Mouse (Mus musculus) left cerebral cortex, postnatal 4 days (tissue): Measurements from ENCODE around the gene Cdx4. TPM values are rescaled to one million over a fixed set of nuclear protein-coding genes. Genes with fewer than 3 reads are reported as not detected.
A peak's percentile ranks its signal among the peaks of the same experiment; 100 is the strongest.

ENCODE experiments used
- DNase-seq: peaks from one replicate; pipeline ENCODE4 v3.0.0-alpha.2; 2022
- intact Hi-C: fragments of 180-260 bp; cut with DNase I; formaldehyde crosslinking; loops from one replicate; pipeline ENCODE4 v1.15.1; 2025
- total RNA-seq, 2 experiments: library from RNA; stranded (reverse); gene quantifications; 2 replicates each; pipeline ENCODE4 v1.2.3; 2021

The Cdx4 gene
- not detected for total RNA-seq

DNA sequence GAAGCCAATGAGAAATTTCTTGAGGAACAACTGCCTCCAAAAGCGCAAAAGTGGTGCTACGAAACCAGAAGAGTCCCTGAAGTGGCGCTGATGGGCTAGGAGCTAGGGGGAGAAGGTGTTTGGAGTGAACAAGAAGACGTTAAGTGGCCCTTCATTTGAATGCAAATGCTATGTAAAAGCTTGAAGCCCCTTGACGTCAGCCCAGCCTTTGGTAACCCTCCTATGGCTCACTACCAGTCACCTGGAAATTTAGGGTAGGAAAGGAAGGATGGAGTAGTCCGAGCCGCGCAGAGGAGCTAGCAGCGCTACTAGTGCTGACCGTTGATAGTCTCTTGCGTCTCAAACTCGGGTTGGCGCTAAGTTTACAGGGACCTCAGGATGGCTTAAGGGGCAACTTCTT lies at the start of gene Cdx4:
TSS of gene Cdx4 (plus strand) at position 253 of the 400 bp plus-strand sequence.
- no peak for DNase-seq
- intact Hi-C loops = no loop called here

DNA sequence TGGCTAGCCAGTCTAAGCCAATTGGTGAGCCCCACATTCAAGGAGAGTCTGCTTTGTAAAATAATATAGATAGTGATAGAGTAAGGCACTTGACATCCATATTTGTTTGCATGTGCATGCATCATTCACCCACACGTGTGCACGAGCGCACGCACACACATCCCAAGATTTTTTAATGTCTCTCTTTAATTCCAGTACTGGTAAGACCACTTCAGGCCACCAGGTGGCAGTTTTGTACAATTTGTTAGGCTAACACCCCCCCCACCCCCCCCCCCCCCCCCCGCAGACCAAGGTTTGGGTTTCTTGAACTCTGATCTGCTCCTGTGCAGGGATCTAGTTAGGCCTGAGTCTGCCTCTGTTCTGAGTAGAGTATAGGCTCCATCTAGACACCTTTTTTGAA lies 46.9 kb upstream of the Cdx4 start:
- DNase-seq = peak; percentile 18
- intact Hi-C loops = no loop called here

DNA sequence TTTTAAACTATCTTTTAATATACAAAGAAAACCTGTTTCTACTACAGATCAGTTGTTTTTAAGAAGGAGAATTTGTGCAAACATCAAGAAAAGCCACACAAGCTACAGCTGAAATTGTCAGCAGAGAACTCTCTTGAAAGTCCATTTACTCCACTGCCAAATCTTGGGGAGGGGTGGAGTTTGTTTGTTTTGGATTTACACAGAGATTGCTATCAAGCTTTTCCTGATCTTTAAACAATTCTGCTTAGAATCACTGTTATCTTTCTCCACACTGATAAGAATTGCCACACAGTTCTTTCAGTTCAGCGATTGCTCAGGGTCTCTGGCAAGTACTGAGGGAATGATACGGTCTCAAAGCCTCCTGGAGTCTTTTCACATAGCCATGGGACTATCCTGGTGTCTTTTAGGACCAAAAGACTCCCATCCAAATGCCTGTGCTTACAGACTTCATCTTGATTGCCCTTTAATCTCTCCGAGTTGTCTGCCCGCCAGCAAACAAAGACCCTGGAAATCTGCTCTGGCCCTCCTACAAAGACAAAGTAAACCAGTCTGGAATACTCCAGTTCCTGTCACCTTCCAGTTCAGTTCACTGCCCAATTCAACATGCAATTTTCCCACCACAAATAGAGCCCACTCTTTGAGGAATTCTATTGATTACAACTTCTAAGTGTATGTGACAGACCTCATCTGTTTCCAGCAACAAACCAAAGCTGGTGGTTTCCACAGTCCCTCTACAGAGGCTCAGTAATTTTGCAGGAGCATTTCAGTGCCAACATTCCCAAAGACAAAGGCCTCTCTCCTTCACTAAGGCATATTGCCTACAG lies 34.1 kb upstream of the Cdx4 start:
- DNase-seq = no peak
- intact Hi-C loops = no loop called here

DNA sequence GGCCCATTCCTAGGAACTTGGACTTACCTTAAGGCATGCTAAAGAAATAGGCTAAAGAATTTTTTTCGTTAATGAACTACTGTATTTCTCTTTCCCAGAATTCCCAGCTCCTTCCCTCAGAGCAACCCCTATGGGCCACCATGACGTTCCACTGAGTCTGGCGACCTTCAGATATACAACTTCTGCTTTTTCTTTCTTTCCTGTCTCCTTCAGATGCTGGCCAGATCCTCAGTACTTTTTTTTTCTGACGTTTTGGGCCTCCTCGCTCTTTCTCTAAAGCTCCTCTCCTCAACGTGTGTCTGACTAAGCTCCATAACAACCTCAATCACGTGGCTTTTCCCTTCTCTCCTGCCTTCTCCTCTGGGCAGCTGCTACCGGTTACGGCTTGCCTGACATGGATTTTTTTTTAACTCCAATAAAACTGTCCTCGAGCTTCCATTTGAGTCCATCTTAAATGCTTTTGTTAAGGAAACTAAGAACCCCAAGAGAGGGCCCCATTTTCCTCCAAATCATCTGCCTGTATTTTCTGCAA lies 33.3 kb upstream of the Cdx4 start:
- intact Hi-C loops = no loop called here
- DNase-seq = no peak

DNA sequence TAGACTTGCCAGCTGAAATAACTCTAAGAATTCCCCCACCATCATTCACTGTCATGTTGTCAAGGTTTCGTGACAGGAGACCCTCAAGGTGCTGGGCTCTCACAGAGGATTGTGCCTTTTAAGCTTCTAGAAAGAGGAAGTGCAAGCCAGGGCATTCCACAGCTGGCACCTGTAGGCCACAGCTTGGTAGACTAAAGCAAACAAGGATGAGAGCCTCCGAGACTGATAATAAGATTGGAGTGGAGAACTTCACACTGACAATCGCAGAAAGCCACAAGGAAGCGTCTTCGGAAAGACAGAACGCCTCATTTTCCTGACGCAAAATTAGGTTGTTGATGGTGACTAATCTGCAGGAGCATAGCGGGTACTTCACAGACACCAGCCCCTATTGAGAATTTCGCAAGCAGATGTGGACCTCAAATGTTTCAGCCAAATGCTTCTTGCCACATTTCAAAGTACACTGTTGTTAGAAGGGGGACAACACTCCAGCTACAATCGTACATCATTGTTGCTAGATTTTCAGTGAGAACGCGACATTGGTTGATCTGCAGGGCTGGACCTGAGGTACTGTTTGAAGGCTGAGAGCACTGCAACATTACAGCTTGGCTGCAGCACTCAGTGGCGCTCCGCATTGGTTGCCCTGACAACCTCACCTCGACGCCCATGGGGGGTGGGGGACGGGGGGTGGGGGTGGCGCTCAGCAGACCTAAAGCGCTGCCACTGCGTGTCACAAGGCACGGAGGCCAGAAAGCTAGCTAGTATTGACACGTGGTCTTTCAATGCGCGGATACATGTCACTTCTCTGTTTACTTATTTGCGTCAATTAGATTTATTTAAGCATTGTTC lies 32.5 kb upstream of the Cdx4 start:
- DNase-seq = peak; percentile 42
- intact Hi-C loops = no loop called here

DNA sequence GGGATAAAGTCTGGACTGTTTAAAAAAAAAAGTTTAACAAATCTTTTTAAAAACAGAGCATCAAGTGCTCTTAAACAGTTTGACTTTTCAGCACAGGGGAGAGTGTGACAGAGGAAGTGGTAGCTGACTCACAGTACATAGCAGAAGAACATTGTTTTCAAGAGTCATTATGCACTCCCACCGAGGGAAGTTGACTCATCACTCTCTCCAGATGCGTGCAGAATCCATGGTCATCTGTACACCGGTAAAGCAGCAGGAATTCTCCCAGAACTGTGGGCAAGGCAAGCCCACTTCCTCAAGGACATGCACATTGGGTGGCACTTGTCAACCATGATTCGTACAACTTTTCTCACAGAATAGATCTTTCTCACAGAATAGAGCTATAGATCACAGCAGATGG lies 22.3 kb upstream of the Cdx4 start:
- DNase-seq = no peak
- intact Hi-C loops = no loop called here

DNA sequence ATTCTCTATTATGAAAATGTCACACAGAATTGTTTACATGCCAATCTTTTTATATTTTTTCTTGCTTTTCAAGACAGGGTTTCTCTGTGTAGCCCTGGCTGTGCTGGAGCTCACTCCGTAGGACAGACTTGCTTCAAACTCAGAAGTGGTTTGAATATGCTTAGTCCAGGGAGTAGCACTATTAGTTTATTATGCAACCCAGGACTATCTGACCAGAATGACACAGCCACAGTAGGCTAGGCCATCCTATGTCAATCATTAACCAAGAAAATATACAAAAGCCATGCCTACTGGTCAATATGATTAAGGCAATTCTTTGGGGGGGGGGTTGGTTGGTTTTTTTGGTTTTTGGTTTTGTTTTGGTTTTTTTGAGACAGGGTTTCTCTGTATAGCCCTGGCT lies 12.9 kb upstream of the Cdx4 start:
- intact Hi-C loops = no loop called here

DNA sequence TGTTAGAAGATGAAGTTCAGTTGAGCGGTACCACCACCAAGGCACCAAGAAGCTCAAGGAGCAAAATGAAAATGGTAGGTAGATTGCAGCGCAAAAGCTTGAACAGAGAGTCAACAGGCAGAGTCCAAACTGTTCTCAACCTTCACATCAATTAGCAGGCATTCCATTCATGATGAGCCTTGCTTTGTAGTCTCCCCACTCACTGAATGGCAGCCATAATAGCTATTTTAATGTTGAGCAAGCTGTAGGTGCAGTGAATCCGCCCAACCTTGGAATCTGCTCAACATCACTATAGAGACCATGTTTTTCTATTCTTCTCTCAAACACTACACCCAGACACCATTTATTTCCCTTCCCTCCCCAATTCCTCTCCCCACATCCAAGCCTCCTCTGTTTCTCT lies 9.5 kb upstream of the Cdx4 start:
- no peak for DNase-seq
- intact Hi-C loops = no loop called here

More for the DNA sequence above, 12.9 kb upstream of the Cdx4 start:
- no peak for DNase-seq

DNA sequence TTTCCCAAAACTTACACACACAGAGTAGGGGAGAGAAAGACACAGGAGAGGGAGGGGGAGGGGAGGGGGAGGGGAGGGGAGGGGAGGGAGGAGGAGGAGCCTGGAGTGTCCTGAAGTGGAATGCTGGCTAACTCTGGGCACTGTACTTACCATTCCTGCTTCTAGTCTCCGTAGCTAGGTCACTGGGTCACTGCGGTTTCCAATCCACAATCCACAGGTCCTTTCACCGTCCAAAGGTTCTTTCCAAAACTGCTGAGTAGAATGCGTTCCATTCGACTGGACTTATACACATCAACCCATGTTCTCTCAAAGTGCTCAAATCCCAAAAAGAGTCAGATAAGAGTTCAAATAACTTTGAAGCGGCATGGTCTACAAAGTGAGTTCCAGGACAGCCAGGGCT lies 7.1 kb upstream of the Cdx4 start:
- no peak for DNase-seq
- intact Hi-C loops = no loop called here

DNA sequence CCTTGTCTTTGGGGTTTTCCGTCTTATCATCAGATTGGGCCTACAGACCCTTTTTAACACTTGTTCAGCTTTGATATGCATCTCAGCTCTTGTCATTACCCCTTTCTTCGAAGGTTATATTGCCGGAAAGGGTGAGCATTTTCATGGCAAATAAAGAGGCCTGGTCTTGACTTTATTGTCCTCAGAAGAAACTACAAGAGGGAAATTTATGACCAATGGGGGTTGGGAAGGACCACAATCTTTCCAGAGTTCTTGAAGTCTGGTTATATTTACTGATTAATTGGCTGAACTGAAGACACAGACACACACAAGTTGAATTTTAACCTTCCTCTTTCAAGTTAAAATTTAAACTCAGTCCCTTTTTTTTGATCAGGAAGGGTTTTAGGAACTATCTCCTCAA lies 4.7 kb downstream of the Cdx4 start:
- no peak for DNase-seq
- intact Hi-C loops = no loop called here

DNA sequence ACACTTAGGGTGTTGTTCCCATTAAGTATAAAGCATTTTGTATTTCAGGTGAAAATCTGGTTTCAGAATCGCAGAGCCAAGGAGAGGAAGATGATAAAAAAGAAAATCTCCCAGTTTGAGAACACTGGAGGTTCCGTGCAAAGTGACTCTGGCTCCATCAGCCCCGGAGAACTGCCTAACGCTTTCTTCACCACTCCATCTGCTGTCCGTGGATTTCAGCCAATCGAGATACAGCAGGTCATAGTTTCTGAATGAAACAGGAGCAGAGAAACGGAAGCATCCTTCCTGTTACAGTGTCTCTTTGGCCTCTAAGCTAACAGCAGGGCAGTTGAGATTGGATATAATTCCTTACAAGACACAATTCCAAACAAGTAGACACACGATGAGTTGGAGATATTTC lies 8.2 kb downstream of the Cdx4 start:
- DNase-seq = peak; percentile 4
- intact Hi-C loops = no loop called here

DNA sequence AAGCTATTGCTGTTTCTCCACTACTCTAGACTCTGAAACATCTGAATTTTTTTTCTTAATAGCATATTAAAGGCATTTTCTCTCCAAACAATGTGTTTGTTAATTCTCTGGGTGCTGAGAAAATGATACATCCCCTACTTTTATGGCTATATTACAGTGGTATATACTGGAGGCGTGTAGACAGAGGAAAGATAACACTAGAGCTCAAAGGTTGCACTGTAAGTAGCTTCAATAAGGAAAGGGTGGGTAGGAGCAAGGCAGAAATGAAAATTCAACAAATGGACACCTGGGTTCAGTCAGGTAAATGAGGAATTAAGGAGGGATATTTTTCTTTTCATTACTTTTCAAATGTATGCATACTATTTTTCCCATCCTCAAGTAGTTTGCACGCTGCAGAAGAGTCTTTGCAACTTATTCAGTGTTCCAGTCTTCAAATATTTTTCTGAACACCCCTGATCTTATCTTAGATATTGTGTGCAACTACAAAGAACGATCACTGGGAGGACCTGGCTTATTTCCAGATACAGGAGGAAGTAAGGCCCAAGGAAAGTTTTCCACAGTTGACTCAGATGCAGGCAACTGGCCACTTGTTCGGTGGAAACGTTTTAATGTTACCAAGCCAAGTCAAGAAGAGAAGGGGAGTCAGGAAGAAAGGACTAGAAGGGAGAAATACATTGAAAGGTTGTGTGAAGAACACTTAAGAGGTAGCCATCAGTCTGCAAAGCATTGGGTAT lies 10.1 kb downstream of the Cdx4 start:
- no peak for DNase-seq
- intact Hi-C loops = no loop called here

DNA sequence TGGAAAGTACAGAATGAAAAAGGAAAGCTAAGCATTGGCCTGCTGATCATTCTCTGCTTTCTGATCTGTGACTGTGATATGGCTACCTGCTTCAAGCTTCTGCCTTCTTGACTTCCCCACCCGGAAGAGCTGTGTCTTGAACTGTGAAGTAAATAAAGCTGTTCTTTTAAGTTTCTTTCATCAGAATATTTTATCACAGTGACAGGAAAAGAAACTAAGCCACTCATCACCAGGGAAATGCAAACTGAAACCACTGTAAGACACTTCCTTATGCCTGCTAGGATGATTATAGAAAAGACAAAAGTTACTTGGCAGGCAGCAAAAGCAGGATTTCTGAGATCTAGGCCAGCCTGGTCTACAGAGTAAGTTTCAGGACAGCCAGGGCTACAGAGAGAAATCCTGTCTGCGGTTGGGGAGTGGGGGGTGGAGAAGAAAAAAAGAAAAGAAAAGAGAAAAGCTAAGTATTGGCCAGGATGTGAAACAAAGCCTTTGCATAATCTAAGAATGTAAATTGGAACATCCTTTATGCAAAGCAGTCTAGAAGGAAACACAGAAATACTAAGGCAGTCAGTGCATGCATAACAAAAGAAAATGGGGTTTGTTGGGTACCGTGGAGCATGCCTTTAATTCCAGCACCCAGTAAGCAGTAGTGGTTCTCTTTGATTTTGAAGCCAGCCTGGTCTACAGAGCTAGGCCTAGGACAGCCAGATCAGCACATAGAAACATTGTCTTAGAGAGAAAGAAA lies 20.3 kb downstream of the Cdx4 start:
- DNase-seq = no peak
- intact Hi-C loops = loop anchor here (10.0 kb wide), 1 partner anchor 927 kb away; no protein-coding TSS in a partner anchor

DNA sequence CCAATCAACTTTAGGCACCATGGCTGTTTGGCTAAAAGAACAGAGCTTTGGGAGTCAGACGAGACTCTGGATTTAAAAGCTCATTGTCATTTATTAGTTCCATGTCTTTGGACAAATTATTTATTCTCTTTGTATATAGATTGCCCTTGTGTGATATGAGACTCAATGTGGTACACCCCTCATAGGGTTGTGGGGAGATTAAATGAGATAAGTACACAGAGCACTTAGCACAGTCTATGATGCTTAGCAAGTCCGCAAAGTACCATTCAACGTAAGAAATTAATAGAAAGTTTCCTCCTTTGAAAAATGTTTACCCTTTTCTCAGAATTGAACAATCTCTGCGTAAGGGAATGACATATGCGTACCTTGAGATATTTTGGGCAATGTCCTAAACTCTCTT lies 34.6 kb downstream of the Cdx4 start:
- DNase-seq = no peak
- intact Hi-C loops = no loop called here

DNA sequence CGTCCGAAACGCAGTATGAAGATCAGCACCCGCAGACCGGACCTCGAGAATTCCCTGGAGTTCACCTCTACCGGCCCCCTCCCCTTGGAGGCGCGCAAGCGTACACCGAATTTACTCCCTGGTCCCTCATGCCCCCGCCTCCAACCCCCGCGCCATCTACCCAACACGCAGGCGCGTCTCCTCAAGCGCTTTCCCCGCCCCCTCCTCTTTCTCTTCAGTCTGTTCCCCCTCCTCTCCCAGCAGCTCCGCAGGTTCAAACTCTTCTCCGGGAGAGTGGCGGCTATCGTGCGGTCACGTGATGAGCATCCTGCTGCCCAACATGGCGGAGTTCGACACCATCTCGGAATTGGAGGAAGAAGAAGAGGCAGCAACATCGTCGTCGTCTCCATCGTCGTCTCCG lies 35.1 kb downstream of the Cdx4 start, which contains the start of gene Chic1:
TSS of gene Chic1 (plus strand) at position 190 of the 400 bp plus-strand sequence.
- intact Hi-C loops = no loop called here

DNA sequence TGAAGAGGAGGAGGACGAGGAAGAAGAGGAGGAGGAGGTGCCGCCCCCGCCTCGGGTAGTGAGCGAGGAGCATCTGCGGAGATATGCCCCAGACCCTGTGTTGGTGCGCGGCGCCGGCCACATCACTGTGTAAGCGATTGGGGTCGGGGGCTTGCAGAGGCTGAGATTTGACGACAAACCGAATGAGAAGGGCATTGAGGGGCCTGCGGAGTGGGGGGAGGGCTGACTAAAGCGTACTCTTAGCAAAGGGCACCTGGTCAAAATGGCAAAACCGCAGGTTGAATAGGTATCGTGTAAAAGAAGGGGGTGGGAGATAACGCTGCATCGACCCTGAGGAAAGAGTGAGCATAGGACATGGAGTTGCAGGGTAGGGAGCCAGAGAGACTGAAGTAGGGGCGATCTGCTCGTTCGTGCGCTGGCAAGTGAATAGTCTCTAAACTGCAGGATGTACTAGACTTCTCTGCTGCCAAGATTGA lies 35.6 kb downstream of the Cdx4 start:
- peak; percentile 30 for DNase-seq
- intact Hi-C loops = no loop called here

More for the DNA sequence above, 35.1 kb downstream of the Cdx4 start, which contains the start of gene Chic1:
- DNase-seq = peak; percentile 92

DNA sequence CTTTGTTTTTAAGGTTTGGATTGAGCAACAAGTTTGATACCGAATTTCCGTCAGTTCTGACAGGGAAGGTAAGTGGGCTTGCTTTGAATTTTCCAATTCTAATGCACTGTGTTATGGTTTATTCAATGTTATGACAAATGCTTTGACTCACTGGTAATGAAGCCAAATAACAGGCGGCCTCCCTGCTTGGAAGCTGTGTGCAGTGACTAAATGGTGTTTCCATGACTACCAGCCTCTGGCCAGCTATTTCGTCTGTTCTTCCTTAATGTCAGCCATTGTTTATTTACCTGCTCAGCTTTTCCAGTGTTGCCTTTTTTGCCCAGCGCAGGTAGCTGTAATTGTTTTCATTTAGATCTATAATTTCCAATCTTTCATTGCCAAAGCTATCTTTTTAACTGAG lies 45.0 kb downstream of the Cdx4 start:
- peak; percentile 1 for DNase-seq
- intact Hi-C loops = no loop called here

DNA sequence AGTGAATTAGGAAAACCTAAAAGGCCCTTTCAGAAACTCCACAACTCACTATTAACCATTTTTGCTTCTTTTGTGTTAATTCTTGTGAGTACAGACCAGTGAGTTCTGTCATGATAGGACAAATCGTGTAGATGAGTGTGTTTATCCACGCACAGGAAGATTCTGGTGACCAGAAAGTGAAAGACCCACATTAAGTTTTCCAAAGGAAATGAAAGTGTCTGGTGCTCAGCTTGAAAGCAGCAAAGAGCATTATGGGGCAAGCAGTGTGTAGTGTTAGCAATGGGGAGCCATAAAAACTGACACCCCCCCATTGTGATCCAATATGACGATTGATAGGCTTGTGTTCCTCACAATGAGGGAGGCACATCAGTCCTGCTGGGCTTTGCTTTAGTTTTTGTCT lies 47.5 kb downstream of the Cdx4 start:
- intact Hi-C loops = no loop called here
- DNase-seq = no peak

DNA sequence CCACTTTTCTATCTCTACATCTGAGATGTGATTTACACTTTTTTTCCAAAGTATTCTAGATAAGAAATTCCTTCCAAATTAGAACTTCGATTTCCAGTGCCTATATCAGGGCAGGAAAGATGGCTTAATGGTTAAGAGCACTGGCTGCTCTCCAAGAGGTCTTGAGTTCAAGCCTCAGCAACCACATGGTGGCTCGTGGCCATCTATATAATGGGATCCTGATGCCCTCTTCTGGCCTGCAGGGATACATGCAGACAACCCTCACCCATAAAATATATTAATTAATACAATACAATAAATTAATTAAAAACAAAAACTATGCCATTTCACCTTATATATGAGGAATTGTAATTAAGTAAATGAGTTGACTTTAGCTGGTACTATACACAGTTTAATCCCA lies 50.0 kb downstream of the Cdx4 start:
- intact Hi-C loops = loop anchor here (5.0 kb wide), 1 partner anchor 114 kb away; no protein-coding TSS in a partner anchor
- DNase-seq = peak; percentile 1

DNA sequence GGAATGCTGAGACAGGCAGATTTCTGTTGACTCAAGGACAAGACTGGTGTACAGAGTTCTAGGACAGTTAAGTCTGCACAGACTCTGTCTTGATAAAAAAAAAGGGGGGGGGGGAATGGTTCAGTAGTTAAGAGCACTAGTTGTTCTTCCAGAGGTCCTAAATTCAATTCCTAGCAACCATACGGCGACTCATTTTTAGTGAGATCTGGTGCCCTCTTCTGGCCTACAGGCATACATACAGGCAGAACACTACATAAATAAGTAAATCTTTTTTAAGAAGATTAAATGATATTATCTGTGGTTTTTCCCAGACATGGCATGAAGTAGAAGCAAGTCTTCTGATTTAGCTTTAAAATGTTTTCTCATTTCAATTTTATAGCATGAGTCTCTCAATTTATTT lies 50.4 kb downstream of the Cdx4 start:
- DNase-seq = no peak
- intact Hi-C loops = loop anchor here (5.0 kb wide), 1 partner anchor 114 kb away; no protein-coding TSS in a partner anchor
